Mouse (Mus musculus): ENCODE data around the gene Erp44. TPM values are rescaled to one million over a fixed set of nuclear protein-coding genes. Genes with fewer than 3 reads are reported as not detected.

The Erp44 gene
- polyA plus RNA-seq, 1 experiment = 86.6 TPM

- TF ChIP-seq CTCF (IDR thresholded peaks at IDR 0.05; ENCODE audit: borderline replicate concordance, insufficient read depth, low read length) (no peak), POLR2A (IDR thresholded peaks at IDR 0.05; ENCODE audit: low read depth, low read length) (no peak)
- Histone ChIP-seq H3K4me1 (ENCODE audit: control insufficient read depth, insufficient read depth, low read length) (no peaks in the 10 kb centered on the region), H3K27ac (ENCODE audit: insufficient read depth, low read length) (no peak overlapping the region), H3K4me3 (ENCODE audit: insufficient read depth, low read length) (no peak overlapping the region)
Measured at GRCm38 (mm10) chr4:48244280-48244679, 35.1 kb downstream of the Erp44 start.

GRCm38 (mm10) chr4:48243737-48244136 lies 35.6 kb downstream of the Erp44 start:
- Histone ChIP-seq H3K4me1 (ENCODE audit: control insufficient read depth, insufficient read depth, low read length) (no peaks in the 10 kb centered on the region), H3K27ac (ENCODE audit: insufficient read depth, low read length) (no peak overlapping the region), H3K4me3 (ENCODE audit: insufficient read depth, low read length) (no peak overlapping the region)
- TF ChIP-seq CTCF (IDR thresholded peaks at IDR 0.05; ENCODE audit: borderline replicate concordance, insufficient read depth, low read length) (no peak), POLR2A (IDR thresholded peaks at IDR 0.05; ENCODE audit: low read depth, low read length) (no peak)

- Histone ChIP-seq H3K4me3 (ENCODE audit: insufficient read depth, low read length) (no peak overlapping the region), H3K4me1 (ENCODE audit: control insufficient read depth, insufficient read depth, low read length) (no peaks in the 10 kb centered on the region), H3K27ac (ENCODE audit: insufficient read depth, low read length) (no peak overlapping the region)
- TF ChIP-seq CTCF (IDR thresholded peaks at IDR 0.05; ENCODE audit: borderline replicate concordance, insufficient read depth, low read length) (no peak), POLR2A (IDR thresholded peaks at IDR 0.05; ENCODE audit: low read depth, low read length) (no peak)
Measured at GRCm38 (mm10) chr4:48242482-48242881, 36.9 kb downstream of the Erp44 start.

DNA sequence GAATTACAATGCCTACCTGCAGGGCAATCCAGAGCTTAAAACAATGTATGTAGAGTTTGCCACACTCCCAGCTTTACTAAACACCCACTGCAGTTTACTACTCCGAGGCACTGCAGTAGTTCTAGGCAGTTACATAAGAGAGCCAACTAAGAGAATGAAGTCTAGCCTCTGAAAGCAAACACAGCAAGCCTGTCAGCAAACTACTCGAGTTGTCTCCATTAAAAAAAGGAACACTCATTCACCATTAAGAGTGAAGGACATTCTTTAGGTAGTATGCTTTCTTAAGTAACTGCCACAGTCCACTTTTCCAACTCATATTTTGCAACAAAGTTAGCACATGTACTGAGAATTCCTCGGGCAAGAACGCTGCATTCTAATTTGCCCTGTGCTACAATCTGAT lies 40.3 kb downstream of the Erp44 start:
- Histone ChIP-seq H3K4me1 (ENCODE audit: control insufficient read depth, insufficient read depth, low read length) (no peaks in the 10 kb centered on the region), H3K27ac (ENCODE audit: insufficient read depth, low read length) (no peak overlapping the region), H3K4me3 (ENCODE audit: insufficient read depth, low read length) (no peak overlapping the region)
- TF ChIP-seq POLR2A (IDR thresholded peaks at IDR 0.05; ENCODE audit: low read depth, low read length) = no peak
- TF ChIP-seq CTCF (IDR thresholded peaks at IDR 0.05; ENCODE audit: borderline replicate concordance, insufficient read depth, low read length) = no peak

DNA sequence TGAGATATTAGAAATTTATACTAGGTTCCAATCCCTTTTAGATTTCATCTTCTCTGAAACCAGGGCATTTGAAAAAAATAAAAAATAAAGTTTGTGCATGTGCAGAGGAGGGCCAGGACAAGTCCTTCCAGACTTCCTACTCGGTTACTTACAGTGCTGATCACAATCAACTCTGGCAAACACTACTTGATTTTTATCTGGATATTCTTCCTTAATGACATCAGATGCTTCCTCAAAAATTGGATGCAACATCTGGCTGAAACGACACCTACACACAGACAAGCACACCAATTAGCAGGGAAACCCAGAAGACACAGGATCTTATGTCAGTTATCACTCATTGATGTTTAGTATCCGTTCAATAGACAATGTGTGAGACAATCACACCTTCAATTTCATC lies 42.6 kb downstream of the Erp44 start:
- Histone ChIP-seq H3K27ac (ENCODE audit: insufficient read depth, low read length) (no peak overlapping the region), H3K4me3 (ENCODE audit: insufficient read depth, low read length) (no peak overlapping the region), H3K4me1 (ENCODE audit: control insufficient read depth, insufficient read depth, low read length) (no peaks in the 10 kb centered on the region)
- TF ChIP-seq CTCF (IDR thresholded peaks at IDR 0.05; ENCODE audit: borderline replicate concordance, insufficient read depth, low read length) (no peak), POLR2A (IDR thresholded peaks at IDR 0.05; ENCODE audit: low read depth, low read length) (no peak)

GRCm38 (mm10) chr4:48226800-48227199 lies 52.6 kb downstream of the Erp44 start:
- H3K27ac ChIP-seq (ENCODE audit: insufficient read depth, low read length) = no peak overlapping the region
- no peak overlapping the region for H3K4me3 ChIP-seq (ENCODE audit: insufficient read depth, low read length)
- TF ChIP-seq POLR2A (IDR thresholded peaks at IDR 0.05; ENCODE audit: low read depth, low read length) (no peak), CTCF (IDR thresholded peaks at IDR 0.05; ENCODE audit: borderline replicate concordance, insufficient read depth, low read length) (no peak)
- H3K4me1 ChIP-seq (ENCODE audit: control insufficient read depth, insufficient read depth, low read length) = peaks cover 4% of the 10 kb centered on the region; the same call in 1 of the 2 replicates

DNA sequence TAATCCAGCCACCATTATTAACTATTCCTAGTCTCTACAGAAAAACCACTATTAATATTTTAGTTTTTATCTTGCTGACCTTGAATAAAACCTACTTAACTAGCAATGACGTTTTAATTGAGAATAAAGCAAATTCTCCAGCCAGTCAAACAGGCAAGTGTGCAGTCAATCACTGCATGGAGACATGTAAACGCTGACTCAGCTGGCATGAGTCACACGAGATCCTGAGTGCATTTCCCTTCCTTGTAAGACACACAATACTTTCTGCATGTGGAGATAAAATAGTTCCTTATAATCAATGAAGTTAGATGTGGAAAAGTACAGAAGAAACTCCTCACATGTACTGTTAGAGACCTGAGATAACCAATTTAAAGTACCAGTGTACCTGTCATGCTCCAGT lies 53.8 kb downstream of the Erp44 start:
- H3K27ac ChIP-seq (ENCODE audit: insufficient read depth, low read length) = no peak overlapping the region
- TF ChIP-seq POLR2A (IDR thresholded peaks at IDR 0.05; ENCODE audit: low read depth, low read length) (no peak), CTCF (IDR thresholded peaks at IDR 0.05; ENCODE audit: borderline replicate concordance, insufficient read depth, low read length) (no peak)
- no peak overlapping the region for H3K4me3 ChIP-seq (ENCODE audit: insufficient read depth, low read length)
- peaks cover 4% of the 10 kb centered on the region; the same call in 1 of the 2 replicates for H3K4me1 ChIP-seq (ENCODE audit: control insufficient read depth, insufficient read depth, low read length)

DNA sequence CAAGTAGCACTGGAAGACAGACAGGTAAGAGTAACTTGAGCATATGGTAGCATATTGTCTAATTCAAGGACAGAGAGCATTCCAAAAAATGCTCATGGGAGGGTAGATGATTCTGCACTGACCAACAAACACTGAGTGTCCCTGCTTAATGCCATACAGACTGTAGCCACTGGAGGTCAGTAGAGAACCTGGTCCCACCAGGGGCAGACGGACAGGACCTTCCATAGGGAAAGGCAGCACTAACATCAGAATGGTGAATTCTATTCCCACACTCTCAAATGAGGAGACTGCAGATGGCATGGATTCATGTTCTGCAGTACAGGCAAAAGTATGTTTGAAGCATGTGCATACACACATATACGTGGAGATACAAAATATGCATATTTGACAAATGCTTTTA lies 54.2 kb downstream of the Erp44 start:
- H3K4me3 ChIP-seq (ENCODE audit: insufficient read depth, low read length) = no peak overlapping the region
- H3K4me1 ChIP-seq (ENCODE audit: control insufficient read depth, insufficient read depth, low read length) = peaks cover 4% of the 10 kb centered on the region; the same call in 1 of the 2 replicates
- no peak overlapping the region for H3K27ac ChIP-seq (ENCODE audit: insufficient read depth, low read length)
- TF ChIP-seq POLR2A (IDR thresholded peaks at IDR 0.05; ENCODE audit: low read depth, low read length) (no peak), CTCF (IDR thresholded peaks at IDR 0.05; ENCODE audit: borderline replicate concordance, insufficient read depth, low read length) (peak; percentile 71; the same call in 1 of the 2 replicates)

GRCm38 (mm10) chr4:48203564-48203963 lies 75.8 kb downstream of the Erp44 start:
- H3K4me1 ChIP-seq (ENCODE audit: control insufficient read depth, insufficient read depth, low read length) = no peaks in the 10 kb centered on the region
- TF ChIP-seq CTCF (IDR thresholded peaks at IDR 0.05; ENCODE audit: borderline replicate concordance, insufficient read depth, low read length) (no peak), POLR2A (IDR thresholded peaks at IDR 0.05; ENCODE audit: low read depth, low read length) (no peak)
- no peak overlapping the region for H3K4me3 ChIP-seq (ENCODE audit: insufficient read depth, low read length)
- no peak overlapping the region for H3K27ac ChIP-seq (ENCODE audit: insufficient read depth, low read length)

DNA sequence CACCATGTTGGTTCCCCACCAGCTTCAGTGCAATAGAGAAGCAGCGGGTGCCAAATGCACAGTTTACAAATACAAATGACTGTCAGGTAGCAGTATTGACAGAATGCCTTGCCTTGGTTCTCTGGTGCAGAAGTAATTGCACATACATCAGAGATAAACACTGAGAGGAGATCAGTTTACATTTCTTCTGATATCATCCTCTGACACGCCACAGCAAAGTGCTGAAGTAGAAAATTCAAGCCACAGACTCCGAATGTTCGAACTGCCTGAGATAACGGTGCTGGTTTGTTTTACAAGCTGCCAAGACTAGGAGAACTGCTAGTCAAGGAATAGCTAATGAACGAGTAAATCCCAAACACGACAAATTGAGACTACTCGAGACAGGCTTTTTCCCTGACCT lies 80.9 kb downstream of the Erp44 start:
- H3K4me1 ChIP-seq (ENCODE audit: control insufficient read depth, insufficient read depth, low read length) = no peaks in the 10 kb centered on the region
- H3K4me3 ChIP-seq (ENCODE audit: insufficient read depth, low read length) = no peak overlapping the region
- H3K27ac ChIP-seq (ENCODE audit: insufficient read depth, low read length) = no peak overlapping the region
- no peak for TF ChIP-seq POLR2A (IDR thresholded peaks at IDR 0.05; ENCODE audit: low read depth, low read length)

DNA sequence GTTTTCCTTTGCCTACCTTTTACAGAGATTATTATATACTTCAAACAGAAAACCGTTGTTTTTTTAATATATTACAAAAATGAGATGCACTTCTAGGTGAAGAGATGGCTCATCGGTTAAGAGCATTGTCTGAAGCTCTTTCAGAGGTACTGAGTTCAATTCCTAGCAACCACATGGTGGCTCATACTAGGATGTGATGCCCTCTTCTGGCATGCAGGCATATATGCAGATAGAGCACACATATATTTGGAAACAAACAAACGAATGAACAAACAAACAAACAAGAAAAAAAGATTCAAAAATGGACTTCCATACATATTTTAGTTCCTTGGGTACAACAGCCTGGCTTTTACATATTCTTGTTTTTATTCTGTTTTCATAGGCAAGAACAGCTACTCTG lies 81.4 kb downstream of the Erp44 start:
- no peaks in the 10 kb centered on the region for H3K4me1 ChIP-seq (ENCODE audit: control insufficient read depth, insufficient read depth, low read length)
- H3K4me3 ChIP-seq (ENCODE audit: insufficient read depth, low read length) = no peak overlapping the region
- no peak overlapping the region for H3K27ac ChIP-seq (ENCODE audit: insufficient read depth, low read length)
- no peak for TF ChIP-seq POLR2A (IDR thresholded peaks at IDR 0.05; ENCODE audit: low read depth, low read length)
- TF ChIP-seq CTCF (IDR thresholded peaks at IDR 0.05; ENCODE audit: borderline replicate concordance, insufficient read depth, low read length) = no peak

Data from embryonic fibroblast, embryonic 13.5 days (primary cell).